Mouse (Mus musculus) neutrophil, adult 65 days (primary cell): ENCODE measurements around the gene Ucn3. TPM values are rescaled to one million over a fixed set of nuclear protein-coding genes. Genes with fewer than 3 reads are reported as not detected.

Source experiments
- total RNA-seq: library from RNA; stranded (reverse); gene quantifications from 2 replicates; pipeline ENCODE4 v1.2.4, GENCODE M21; 2023

Ucn3 gene
- total RNA-seq = not detected in 2 replicates

DNA sequence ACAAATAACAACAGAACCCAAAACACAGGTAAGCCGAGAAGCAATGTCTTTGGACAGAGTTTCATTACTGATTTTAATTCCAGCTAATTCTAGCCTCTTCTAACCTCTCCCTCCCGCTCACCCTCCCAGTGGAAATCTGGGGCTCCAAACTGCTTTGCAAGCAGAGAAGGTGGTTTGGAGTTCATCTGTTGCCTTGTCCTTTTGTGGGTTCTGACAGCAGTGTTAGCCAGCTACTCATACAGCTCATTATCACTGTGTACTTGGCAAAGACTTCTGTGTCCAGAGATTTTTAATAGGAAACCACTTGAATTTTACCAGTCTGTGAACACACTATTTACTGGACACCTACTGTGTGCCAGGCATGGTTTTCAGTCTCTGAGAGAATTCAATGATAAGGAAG, at the start of gene Ucn3:
Gene Ucn3, minus strand, starts transcription at position 101 of the 400 bp plus-strand sequence.

DNA sequence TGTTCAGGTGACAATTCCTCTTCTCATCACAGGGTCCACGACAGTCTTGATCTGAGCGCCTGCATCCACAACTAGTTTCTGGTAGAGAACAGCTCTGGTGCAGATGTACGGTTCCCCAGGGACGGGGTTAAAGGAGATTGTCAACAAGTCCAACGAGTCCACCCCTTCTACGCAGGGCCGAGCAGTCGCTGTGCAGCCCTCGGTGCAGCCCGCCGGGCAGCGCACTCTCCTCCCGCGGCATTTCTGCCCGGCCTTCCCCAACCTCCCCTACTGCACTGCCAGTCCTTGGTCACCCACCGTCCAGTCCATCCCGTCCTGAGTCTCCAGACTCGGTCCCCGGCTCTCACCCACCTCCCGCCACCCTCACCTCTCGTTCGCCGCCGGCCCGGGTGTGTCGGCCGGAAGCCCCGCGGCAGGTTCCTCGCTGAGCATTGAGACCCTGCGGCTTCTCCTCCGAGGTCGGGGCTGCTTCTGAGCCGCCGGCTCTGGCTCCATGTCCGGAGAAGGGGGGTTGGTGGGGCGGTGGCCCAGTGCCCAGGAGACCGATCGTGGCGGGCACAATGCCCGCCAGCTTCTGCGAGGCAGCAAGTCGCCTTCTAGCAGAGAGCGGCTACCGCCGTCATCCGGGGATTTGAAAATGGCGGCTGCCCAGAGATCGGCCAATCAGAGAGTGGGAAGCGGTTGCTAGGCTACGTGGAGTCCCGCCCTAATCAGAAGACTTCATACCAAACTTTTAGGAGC, 27.4 kb downstream of the Ucn3 start, which contains the start of the genes Net1 and Tubal3:
Gene Net1, minus strand, starts transcription at position 650 of the 741 bp plus-strand sequence.
Gene Tubal3, plus strand, starts transcription at position 704 of the 741 bp plus-strand sequence.

Other genes starting within 250 kb of the Ucn3 start
- not detected in 2 replicates for gene Calml3, start 141.0 kb downstream of the Ucn3 start, total RNA-seq
- gene Calm4, start 107.6 kb downstream of the Ucn3 start, total RNA-seq = not detected in 2 replicates
- not detected in 2 replicates for gene Calm5, start 91.2 kb downstream of the Ucn3 start, total RNA-seq
- 9.8 and 15.3 TPM in 2 replicates for gene Net1, start 27.1 kb downstream of the Ucn3 start, total RNA-seq
- not detected in 2 replicates for gene Tubal3, start 27.1 kb downstream of the Ucn3 start, total RNA-seq
- not detected in 2 replicates for gene Akr1c14, start 103.7 kb upstream of the Ucn3 start, total RNA-seq
- 0.36 and 1.2 TPM in 2 replicates for gene Akr1c18, start 205.3 kb upstream of the Ucn3 start, total RNA-seq
- gene Akr1c13, start 245.8 kb upstream of the Ucn3 start, total RNA-seq = 5.3 and 6.9 TPM in 2 replicates